Mouse (Mus musculus) left cerebral cortex, postnatal 10 days (tissue): ENCODE data around the gene Sh3gl3. TPM values are rescaled to one million over a fixed set of nuclear protein-coding genes. Genes with fewer than 3 reads are reported as not detected.

Experiments
- DNase-seq, 2 experiments: peaks; one replicate each; pipeline ENCODE4 v3.0.0; 2021 to 2022; ENCODE audit warnings: low spot score in 2 of 2, mixed read lengths in 1 of 2; ENCODE audit errors: extremely low spot score in 1 of 2
- intact Hi-C: fragments of 180-260 bp; cut with DNase I; formaldehyde crosslinking; loops from one replicate; pipeline ENCODE4 v1.15.1; 2025
- total RNA-seq, 2 experiments: library from RNA; stranded (reverse); gene quantifications; 2 replicates each; pipeline ENCODE4 v1.2.3; 2021

The Sh3gl3 gene
- total RNA-seq, 2 experiments from 2014 or later: 59.5 to 60.4 TPM

- DNase-seq: peak in 1 of 2 experiments; percentile 38
- intact Hi-C loops: no loop called here
Observed at GRCm38 (mm10) chr7:82336132-82336531, 162.5 kb downstream of the Sh3gl3 start.

DNA sequence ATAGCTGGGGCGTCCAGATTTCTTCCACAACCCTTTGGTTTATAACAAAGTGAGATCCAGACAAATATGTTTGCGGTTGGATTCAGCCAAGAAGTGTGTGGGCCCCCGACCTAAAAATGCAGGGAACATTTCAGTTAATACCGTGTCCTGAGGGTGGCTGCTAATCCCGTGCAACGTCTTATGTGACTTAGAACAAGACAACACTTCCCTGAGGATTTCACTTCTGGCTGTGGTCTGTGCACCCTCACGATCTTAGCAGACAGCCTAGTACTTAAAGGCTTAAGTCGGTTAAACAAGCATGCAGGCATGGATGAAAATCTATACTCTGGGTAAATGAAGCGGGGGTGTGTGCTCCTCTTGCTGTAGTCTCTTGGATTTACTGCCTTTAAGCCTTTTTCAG is 164.5 kb downstream of the Sh3gl3 start:
- intact Hi-C loops: no loop called here
- DNase-seq: no peak

DNA sequence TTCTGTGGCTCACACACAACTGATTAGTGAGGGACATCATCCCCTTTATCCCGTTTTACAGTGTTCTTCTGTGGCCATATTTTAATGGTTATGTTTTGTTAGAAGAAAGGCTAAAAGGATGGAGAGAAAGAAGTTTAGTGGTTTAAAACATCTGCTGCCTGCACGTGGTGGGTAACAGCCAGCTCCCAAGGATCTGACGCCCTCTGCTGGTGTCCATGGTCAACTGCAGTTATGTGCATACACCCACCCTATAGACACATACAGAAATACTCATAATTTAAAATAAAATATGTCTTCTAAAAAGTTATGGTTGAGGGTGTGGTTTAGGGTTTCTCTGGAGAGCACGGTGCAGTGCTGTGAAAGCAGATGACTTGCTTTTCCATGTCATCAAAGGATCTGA is 164.9 kb downstream of the Sh3gl3 start:
- DNase-seq: no peak
- intact Hi-C loops: no loop called here

GRCm38 (mm10) chr7:82339214-82339613 is 165.6 kb downstream of the Sh3gl3 start:
- DNase-seq: no peak
- intact Hi-C loops: no loop called here

DNA sequence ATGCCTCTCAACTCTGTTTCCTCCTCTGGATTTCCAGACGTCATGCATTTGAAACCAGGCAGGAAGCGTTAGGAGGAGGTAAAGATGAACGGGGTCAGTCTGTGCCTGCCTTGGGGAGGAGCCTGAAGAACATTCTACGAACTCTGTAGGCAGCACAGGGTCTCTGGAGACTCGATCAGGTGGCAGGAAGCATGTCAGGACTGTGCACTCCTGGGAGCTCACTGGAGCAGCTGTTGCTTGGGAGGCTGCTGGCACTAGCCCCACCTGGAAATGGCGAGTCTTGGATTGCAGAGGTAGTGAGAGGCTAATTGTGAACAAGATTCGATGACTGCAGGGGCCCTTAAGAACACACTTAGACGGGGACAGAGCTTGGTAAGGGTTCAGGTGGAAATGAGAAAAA is 167.8 kb downstream of the Sh3gl3 start:
- intact Hi-C loops: no loop called here
- DNase-seq: no peak

DNA sequence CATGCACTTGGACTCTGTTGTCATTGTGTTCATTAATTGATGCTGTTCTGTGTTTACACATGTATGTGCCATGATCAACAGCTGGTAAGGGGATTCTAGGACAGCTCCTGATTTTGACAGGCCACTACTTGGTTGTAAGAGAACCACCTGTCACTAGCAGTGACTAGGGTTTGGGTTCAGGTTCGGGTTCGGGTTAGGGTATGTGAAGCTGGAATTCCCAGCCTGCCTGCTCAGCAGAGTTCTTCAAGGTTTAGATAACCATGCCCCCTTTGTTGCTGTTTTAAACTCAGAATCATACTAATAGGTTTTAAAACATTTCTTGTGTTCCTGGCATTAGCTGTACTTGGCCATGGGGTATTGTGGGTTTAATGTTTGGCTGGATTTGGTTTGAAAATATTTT is 173.1 kb downstream of the Sh3gl3 start:
- no peak for DNase-seq
- intact Hi-C loops: no loop called here

DNA sequence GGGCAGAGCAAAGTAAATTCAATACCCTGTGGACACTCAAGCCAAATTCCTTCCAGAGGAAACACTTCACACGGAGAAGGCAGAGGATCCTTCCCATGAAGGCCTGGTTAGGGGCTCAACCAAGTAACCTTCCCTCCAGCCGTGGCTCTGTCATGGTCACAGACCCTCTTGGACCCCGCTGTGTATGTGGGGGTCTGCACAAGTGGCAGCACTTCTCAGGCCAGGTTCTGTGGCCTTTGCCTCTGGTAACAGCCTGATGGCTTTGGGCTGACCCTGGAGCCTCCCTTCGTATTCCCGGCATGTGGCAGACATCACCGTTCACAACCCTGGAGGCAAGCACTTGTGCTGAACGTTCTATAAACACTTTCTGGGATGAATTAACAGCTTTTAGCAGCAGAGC is 176.2 kb downstream of the Sh3gl3 start:
- intact Hi-C loops: no loop called here
- DNase-seq: no peak

GRCm38 (mm10) chr7:82350421-82350820 is 176.8 kb downstream of the Sh3gl3 start:
- intact Hi-C loops: no loop called here
- DNase-seq: no peak

Other genes with a start within 250 kb of the Sh3gl3 start
- 10 to 100 TPM; 85.7 to 89.1 TPM for gene Hdgfl3, start 239.4 kb upstream of the Sh3gl3 start, total RNA-seq
- not detected for gene Bnc1, start 181.5 kb upstream of the Sh3gl3 start, total RNA-seq
- gene Adamtsl3, start 161.9 kb downstream of the Sh3gl3 start, total RNA-seq: 1 to 10 TPM; 1.6 to 3.1 TPM